Mouse (Mus musculus): ENCODE results near the gene Lrig2.

Gene Lrig2

DNA sequence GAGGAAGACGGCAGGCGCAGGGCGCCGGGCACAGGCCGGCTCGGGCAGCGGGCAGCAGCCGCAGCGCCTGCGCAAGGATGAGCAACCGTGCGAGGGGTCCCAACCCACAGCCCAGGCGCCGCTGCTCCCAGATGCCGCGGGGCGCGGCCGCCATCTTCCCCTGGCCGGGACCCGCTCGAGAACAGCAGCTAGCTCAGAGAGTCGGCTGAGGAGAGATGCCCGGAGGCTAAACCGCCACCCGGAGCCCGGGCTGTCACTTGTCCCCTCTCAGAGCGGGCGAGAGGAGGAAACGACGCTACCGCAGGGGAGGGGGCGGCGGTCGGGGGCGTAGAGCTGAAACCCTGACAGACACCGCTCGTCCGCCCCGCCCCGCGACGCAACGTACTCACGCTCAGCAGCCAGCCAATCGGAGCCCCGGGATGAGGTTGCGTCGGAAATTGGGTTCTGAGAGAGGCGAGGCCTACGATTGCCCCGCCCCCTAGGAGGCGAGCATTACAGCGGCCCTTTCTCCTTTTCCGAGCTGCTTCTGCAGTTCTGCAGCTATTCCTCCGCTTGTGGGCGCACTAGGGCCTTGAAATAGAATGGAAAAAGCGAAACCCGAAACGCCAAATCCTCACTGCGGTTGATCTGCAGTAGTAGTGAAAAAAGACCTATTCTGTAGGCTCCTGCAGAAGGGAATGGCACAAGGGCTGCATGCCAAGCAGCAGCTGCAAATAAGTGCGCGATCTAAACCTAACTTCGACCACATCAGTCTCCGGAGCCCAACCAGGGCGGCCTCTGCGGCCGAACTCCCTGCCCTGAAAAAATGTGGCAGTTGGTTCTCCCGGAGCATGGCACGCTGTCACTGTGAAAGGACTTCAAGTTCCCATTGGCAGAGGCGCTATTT lies at the start of gene Lrig2:
Gene Lrig2, minus strand, starts transcription at position 381 of the 886 bp plus-strand sequence.
- peak; percentile 99 for DNase-seq (ENCODE audit: low spot score)

DNA sequence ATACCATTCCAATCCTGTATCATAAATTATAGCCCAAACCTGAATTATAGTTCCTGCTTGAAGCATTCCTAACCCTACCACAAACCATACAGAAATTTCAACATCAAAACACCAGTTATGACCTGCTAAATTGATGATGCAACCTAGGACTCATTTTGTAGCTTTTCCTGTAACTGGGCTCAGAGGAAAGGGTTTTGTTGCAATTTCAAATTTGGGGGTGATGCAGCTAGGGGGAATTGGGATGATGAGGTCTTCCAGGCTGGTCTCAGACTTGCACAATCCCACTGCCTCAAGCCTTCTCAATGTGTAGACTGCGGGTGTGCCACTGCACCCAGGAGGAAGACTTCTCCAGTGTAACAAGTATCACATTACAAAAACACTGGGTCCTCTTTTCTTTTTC lies 44.9 kb upstream of the Lrig2 start:
- no peak for DNase-seq (ENCODE audit: low spot score)

DNA sequence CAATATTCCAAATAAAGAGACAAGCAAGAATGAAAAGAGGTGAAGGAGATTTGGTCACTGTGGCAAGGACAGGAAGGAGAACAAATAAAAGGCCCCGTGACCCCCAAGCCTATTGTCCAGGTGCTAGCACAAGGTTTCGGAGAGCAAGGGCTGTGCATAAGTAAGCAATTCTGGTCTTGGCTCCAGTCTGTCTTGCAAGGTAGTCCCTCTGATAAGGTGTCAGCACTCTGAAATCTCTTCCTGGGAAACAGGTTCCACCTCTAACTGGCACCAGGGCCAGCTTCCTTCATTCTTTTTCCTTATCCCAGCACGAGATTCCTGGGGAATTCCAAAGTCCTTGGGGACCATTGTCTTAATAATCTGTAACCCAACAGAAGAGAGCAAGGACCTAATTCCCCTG lies 38.9 kb upstream of the Lrig2 start:
- DNase-seq (ENCODE audit: low spot score): no peak

DNA sequence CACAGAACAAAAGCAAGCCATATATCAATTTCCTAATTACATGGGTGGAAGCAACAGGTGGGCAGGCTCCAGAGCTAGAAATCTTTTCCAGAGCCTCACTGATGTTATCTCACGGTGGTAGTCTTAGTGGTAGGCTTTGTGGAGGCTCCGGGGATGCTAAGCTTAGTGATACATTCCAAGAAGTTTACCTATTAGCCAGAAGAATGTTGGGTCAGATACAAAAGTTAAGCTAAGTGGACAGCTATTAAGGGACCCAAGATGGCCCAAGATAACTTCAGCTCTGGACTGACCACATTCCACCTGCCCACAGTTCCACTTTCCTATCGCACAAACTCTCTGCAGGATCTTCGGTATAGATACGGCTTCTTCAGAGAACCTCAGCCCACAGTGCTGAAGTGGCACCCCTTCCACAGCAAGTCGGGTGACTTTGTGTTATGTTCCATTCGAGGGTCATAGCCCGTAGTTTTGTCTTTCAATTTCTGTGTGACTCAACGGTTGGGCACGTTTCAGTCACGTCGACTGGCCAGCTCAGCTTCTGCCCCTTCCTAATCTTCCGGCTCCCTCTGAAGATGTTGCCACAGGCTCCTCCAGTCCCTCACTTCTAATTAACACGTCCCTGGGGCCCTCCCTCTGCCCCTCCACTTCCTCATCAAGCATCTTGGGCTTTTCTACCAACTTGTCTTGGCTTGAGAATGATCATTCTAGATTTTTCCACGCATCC lies 36.8 kb upstream of the Lrig2 start:
- no peak for DNase-seq (ENCODE audit: low spot score)

DNA sequence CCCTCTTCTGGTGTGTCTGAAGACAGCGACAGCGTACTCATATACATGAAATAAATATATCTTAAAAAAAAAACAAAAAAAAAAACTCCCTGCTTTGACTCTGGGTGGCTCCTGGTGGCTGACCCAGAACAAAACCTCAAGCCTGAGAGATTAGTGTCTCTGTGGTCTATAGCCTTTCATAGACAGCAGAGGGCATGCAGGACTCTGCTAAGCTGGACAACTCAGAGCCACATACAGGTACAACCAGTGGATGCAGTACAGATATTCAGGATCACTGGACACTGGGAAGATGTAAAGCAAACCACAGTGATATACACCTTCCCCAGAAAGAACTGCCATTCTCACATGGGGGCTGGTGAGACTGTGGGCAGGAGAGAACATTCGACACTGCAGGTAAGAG lies 32.1 kb upstream of the Lrig2 start:
- no peak for DNase-seq (ENCODE audit: low spot score)

DNA sequence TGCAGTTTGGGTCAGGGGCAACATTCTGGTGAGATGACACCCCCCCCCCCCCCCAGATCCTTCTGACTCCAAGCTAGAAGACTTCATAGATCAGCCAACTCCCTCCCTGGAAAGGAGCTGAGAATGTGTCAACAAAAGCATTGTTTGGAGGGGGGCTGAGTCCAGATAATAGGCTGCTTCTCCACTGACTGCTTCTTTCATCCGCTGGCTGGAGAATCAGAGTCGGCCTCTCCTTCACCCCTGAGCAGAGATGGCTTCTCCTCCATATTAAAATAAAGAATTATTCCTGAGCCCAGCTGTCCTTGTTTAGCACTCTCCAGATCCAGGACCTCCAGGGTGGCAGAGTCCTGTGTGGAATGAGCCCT lies 30.3 kb upstream of the Lrig2 start:
- DNase-seq (ENCODE audit: low spot score): no peak

DNA sequence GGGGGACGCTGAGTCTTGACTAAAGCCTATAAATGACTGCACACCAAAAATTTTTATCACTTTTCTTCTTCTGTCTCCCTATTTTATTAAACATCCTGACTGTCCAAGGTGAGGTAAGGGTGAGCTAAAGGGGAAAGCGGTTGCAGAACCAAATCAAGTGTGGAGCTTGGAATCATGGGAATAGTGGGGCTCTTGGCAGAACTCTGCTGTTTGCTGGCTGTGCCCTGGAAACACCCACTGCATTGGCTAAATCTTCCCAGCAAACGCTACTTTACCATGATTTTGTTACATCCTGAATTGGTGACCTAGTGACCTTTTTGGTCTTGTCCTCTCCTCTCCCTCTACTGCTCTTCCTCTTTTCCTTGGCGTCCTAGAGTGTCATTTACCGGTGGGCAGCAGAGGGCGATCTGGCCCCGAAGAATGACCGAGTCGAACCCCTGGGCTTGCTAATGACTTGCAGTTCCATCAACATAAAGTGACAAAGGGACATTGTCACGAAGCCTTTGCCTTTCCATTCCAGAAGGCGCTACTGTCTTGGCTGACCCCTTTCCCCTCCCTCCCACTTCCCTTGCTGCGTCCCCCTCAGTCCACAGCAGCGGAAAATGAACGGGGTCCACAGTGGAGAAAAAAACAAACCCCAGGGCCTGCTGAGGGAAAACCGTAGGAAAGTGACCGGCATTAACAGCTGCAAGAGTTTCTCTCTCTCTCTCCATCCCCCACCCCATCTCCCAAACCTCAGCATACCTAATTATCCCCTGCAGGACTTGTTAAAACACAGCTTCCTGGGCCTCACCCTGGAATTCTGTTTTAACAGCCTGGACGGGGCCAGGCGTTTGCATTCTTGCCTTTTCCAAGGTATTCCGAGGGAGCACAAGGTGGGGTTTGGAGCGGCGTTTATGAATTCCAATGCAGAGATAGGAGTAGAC lies 29.7 kb upstream of the Lrig2 start:
- peak; percentile 27 for DNase-seq (ENCODE audit: low spot score)

DNA sequence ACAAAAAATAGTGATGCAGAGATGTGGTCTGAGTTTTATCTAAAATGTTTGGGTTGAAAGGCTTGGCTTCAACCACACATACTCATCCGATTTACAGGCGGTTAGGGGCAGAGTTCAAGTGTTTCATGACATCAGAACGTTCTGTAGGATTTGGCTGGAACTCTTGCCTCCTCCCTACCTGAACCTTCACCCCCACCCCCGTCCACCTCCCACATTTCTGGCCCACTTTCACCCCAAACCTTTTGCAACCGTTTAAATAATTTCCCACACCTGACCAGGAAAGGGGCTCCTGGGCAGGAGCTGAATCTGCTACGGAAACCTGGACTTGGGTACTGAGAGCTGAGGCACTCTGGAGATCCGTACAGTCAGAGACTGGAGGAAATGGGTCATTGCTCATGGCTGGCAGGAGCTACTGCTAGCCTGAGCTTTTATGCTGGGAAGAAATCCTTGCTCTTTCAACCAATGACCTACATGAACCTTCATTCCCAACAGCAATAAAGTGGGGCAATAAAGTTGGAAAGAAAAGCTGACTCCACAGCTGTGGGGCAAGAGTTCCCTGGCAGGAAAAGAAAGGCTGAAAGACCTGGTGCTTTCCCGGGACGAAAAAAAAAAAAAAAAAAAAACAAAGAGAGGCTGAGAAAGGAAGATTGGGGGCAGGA lies 28.9 kb upstream of the Lrig2 start:
- DNase-seq (ENCODE audit: low spot score): no peak

DNA sequence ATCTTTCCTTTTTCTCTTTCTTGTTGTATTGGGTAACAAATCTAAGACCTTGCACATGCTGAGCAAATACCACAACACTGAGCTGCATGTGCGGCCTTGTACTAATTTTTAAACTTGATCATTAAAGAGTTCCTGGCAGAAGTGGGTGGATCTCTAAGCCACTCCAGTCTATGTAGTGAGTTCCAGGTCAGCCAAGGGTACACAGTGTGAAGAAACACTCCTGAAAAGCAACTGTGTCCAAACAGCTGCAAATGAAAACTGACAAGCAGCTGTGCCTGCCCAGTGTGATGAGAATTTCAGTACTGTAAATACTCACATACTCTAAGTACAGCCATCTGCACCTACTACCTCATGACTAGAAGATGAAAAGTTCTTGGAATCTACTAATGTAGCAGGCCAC lies 21.5 kb upstream of the Lrig2 start:
- DNase-seq (ENCODE audit: low spot score): no peak

DNA sequence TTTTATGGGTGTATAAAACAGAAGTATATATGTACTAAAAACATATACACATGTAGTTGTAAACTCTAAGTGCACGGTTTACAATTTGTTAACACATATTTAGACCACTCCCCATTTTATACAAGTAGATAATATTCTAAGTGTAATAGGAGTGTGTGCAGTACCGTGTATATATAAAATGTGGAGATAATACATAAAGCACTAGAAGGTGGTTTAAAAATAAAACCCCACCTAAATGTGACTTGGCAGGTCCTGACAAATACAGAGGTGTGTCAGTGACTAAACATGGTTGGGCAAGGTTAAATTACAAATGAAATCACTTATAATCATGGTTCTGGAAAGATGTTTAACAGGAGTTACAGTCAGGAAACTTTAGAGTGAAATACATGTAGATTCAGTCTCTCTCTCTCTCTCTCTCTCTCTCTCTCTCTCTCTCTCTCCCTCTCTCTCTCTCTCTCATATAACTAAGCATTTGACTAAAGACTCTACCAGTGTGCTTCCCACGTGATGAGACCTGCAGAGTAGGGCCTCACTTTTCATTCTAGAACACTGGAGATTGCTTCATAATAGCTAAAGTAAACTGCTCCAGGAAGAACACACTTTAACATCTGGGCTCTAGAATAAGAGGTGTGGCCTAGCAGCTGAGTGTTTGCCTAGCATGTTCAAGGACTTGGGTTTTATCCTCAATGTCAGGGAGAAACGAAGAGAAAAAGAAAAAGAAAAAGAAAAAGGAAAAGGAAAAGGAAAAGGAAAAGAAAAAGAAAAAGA lies 14.6 kb upstream of the Lrig2 start:
- no peak for DNase-seq (ENCODE audit: low spot score)

DNA sequence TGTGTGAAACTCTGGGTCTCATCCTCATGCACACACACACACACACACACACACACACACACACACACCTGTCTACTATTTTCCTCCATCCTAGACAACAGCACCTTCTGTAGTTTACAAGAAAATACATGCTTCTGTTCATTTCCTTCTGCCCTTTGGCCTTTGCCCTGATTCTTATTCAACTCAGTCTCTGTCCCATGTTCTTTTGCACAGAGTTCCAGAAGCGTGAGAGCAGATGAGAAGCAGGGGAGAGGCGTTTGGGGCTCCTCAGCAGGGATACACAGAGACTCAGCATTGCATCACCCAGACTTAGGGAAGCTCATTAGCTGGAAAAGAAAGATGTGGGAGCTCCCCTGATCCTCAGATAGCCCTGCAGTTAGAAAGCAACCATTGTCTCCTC lies 13.8 kb upstream of the Lrig2 start:
- no peak for DNase-seq (ENCODE audit: low spot score)

DNA sequence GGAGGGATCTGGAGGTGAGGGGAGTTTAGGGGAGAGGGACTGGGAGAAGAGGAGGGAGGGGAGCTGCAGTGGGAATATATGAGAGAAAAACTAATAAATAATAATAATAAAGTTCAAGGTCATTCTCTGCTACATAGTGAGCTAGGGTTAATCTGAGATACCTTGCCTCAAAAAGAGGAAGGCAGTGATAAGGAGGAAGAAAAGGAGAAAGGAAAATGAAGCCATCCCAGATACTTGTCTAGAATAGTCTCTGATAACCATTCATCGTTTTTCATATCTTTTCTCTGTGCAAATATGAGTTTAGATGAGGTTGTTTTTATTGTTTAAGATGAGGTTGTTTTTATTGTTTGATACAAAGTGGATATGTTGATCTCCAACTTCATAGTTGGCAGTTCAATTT lies 13.3 kb upstream of the Lrig2 start:
- DNase-seq (ENCODE audit: low spot score): no peak

DNA sequence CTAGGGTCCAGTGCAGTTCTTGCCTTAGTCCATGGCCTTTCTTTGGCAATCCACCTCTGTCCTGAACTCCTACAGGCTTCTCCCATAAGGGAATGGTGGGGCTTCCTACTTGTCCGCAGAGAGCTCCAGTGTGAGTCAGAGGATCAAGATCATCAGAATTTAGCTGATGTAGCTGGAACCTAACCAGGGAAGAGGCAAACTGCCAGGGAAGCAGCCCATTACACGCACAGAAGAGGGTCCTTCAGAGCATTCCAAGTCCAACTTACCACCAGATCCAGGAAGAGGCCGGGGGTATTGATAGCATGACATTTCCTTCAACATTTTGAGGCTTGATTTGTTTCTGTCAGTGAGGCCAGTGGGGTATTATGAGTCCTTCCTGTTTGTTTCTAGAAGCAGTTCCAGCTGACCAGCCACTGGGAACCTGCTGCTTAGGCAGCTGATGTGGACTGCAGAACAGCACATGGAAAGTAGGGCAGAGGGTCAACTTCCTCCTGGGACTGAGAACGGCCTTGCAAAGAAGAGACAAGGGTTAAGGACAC lies 11.7 kb upstream of the Lrig2 start:
- no peak for DNase-seq (ENCODE audit: low spot score)

DNA sequence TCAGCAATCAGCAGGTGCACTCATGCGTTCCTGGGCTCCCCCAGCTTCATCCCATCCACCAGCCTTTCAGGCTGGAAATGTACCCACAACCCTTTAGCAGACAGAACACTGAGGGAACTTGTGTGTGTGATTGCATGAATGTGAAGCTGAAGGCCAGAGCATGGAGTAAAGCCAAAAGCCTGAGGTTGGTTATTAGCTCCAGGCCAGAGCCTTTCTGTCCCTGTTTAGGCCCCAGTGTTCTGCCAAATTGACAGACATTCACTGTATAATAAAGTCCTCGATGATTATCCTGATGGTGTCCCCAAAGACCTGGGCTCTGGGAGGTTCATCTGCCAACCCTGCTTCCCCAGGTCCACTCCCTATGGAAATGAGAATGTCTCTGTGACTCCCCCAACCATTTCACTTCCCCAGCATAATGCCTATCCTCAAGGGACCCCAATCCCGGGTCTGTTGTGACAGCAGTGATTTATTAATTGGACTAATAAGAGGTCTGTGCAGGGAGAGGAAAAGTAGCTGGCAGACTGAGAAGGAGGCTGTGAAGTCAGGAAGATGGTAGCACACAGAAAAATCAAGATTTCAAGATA lies 9.7 kb upstream of the Lrig2 start:
- DNase-seq (ENCODE audit: low spot score): no peak

DNA sequence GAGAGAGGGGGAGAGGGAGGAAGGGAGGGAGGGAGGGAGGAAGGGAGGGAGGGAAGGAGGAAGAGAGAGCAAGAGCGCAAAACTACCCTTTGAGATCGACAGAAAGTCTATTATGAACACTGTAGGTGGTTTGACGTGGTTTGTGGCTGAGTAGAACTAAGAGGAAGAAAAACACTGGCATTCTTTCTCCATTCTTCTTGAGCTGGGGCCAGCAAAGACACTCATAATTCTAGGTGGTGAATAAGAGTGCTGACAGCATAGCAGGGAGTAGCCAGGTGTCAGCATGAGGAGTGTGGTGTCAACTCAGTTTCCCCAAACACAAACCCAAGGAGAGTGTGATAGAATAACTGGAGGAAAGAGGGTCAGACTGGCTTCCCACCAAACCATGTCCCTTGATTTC lies 8.8 kb upstream of the Lrig2 start:
- no peak for DNase-seq (ENCODE audit: low spot score)

DNA sequence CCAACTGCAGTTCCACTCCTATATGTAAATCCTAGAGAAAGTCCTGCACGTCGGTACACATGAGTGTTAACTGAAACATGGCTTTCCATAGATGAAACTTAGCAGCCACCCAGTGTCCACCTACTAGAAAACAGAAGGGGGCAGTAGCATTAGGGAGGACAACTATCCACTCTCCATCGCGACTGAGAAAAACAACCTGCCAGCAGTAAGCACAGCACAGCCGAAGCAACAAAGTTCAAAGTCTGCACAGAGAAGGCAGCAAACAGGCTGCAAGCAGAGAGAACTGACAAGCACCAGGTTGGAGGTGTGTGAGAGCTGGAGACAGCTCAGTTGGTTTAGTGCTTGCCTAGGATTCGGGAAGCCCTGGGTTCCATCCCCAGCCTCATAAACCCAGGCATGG lies 7.2 kb upstream of the Lrig2 start:
- no peak for DNase-seq (ENCODE audit: low spot score)

DNA sequence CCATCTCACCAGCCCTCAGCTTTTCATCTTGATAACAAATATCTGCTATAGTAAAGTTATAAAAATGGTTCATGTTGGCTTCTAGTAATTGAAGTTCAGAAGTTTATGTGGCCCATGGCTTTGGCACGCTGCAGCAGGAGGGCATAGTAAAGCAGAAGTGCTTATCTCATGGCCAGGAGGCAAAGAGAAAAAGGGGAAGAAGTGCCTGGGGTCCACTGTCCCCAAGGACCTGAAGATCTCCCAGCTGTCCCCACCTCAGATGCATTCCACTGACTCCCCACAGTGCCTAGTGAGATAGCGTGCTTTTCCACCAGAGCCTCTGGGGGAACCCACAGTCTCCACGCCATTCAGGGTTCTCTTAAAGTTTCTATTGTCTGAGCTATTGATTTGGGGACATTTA lies 6.7 kb upstream of the Lrig2 start:
- DNase-seq (ENCODE audit: low spot score): no peak

DNA sequence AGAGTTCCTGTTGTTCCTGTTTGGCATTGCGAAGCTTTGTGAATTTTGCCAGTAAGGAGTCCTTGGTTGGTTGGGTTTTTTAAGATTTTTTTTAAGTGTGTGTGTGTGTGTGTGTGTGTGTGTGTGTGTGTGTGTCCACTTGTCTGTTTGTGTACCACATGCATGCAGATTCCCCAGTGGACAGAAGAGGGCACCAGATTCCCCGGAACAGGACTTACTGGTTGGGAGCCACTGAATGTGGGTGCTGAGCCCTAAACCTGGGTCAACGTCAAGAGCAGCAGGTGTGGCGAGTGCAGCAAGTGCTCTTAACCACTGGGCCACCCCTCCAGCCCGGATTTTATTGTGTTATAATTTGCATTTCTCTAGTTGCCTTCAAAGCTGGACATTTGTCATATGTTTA lies 5.4 kb upstream of the Lrig2 start:
- no peak for DNase-seq (ENCODE audit: low spot score)

DNA sequence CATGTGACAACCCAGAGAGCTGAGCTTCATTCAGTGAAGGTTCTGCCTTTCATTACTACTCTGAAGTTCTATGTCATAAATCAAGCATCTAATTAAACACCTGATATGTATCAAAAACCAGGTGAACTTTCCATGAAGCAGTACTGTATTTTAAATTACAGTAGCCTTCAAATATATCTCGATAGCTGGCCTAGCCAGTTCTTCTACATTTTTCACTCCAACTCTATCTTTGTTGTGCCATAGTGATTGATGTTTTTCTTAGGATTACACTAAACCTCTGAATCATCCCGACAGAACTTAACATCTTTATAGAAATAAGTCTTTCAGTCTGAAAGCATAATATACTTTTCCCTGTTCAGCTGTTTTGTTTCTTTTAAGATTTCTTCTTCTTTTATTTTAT lies 2.8 kb upstream of the Lrig2 start:
- no peak for DNase-seq (ENCODE audit: low spot score)

DNA sequence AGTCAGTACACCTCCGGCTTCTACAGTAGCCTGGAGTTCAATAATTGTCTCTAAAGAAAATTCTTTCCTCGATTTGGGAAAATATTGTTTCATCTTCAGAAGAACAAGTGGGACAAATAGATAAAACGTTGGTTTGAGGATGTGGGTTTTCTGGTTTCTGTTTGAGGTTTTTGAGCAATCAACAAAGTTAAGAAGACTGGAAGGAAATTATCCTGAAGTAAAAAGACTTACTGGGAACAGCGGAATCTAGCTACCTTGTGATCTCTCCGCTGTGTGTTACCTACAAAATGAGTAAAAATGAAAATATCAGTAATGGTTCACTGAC lies 668 bp upstream of the Lrig2 start:
- no peak for DNase-seq (ENCODE audit: low spot score)

Measured in c-Kit-positive CD71-positive TER-119-positive erythroid progenitor cells, embryonic 14.5 days (primary cell).